Mouse (Mus musculus) hindbrain, embryonic 15.5 days (tissue): ENCODE results near the gene Slc4a3. TPM values are rescaled to one million over a fixed set of nuclear protein-coding genes. Genes with fewer than 3 reads are reported as not detected.

Experiments used
- ATAC-seq: fragments of 200-750 bp; cut with Nextera tagmentation; 2 replicates; pipeline ENCODE4 v1.8.0; 2017; ENCODE audit warnings: low read depth, moderate number of reproducible peaks, moderate TSS enrichment; ENCODE audit not compliant: low FRiP score
- H3K27ac ChIP-seq: fragments of 300-500 bp; sonication (generic); replicated peaks from 2 replicates; pipeline ENCODE4 v1.5.1; 2015; ENCODE audit warnings: mild to moderate bottlenecking, inconsistent platforms
- H3K27me3 ChIP-seq: fragments of 300-500 bp; sonication (generic); 2 replicates; pipeline ENCODE4 v1.6.1; 2015; ENCODE audit warnings: control low read depth, inconsistent platforms
- H3K36me3 ChIP-seq: fragments of 300-500 bp; sonication (generic); 2 replicates; pipeline ENCODE4 v1.6.1; 2015; ENCODE audit warnings: control low read depth, inconsistent platforms
- H3K4me1 ChIP-seq: fragments of 300-500 bp; sonication (generic); replicated peaks from 2 replicates; pipeline ENCODE4 v1.6.1; 2015; ENCODE audit warnings: control low read depth, inconsistent platforms
- H3K4me2 ChIP-seq: fragments of 300-500 bp; sonication (generic); 2 replicates; pipeline ENCODE4 v1.6.1; 2015; ENCODE audit warnings: moderate library complexity, mild to moderate bottlenecking, inconsistent platforms
- H3K4me3 ChIP-seq: fragments of 300-500 bp; sonication (generic); 2 replicates; pipeline ENCODE4 v1.5.1; 2015; ENCODE audit warnings: mild to moderate bottlenecking, inconsistent platforms
- H3K9ac ChIP-seq: fragments of 300-500 bp; sonication (generic); 2 replicates; pipeline ENCODE4 v1.6.1; 2015; ENCODE audit warnings: inconsistent platforms
- H3K9me3 ChIP-seq: fragments of 300-500 bp; sonication (generic); 2 replicates; pipeline ENCODE4 v1.6.1; 2016; ENCODE audit warnings: control low read depth, inconsistent platforms
- WGBS: fragments of 180-500 bp; shearing (Covaris S2); methylation state at CpG from one replicate; pipeline ENCODE4 v1.1.7; 2015; 5-methylcytosine and 5-hydroxymethylcytosine counted together
- polyA plus RNA-seq: library from polyadenylated mRNA; unstranded; fragments of >200 nt; fragmentation: Nextera tagmentation; extraction: Ambion mirVana; gene quantifications from 2 replicates; pipeline ENCODE4 v1.2.1, GENCODE M21; 2015

The Slc4a3 gene
- polyA plus RNA-seq, 1 experiment from 2014 or later, result 77.2 TPM

GRCm38 (mm10) chr1:75593956-75594355 lies 47.9 kb downstream of the Slc4a3 start:
- ATAC-seq, result no peak
- no peak overlapping the region for H3K9ac ChIP-seq
- H3K27me3 ChIP-seq, result no peaks in the 10 kb centered on the region
- 0 out of 2 replicates have a peak overlapping the region, but pooled peaks have one; percentile 3 for H3K27ac ChIP-seq
- H3K4me2 ChIP-seq, result no peak overlapping the region
- no peaks in the 10 kb centered on the region for H3K9me3 ChIP-seq
- 94% methylated on average over 7 of the region's 7 CpGs for WGBS
- no peaks in the 10 kb centered on the region for H3K36me3 ChIP-seq
- H3K4me3 ChIP-seq, result no peak overlapping the region
- peaks cover 14% of the 10 kb centered on the region for H3K4me1 ChIP-seq

- Histone ChIP-seq H3K36me3 (no peaks in the 10 kb centered on the region), H3K27me3 (peaks cover 2% of the 10 kb centered on the region; the same call in 1 of the 2 replicates), H3K4me3 (no peak overlapping the region), H3K4me2 (no peak overlapping the region), H3K4me1 (peaks cover 8% of the 10 kb centered on the region; the same call in 1 of the 2 replicates), H3K9me3 (no peaks in the 10 kb centered on the region), H3K9ac (no peak overlapping the region), H3K27ac (0 out of 2 replicates have a peak overlapping the region, but pooled peaks have one; percentile 3)
- no peak for ATAC-seq
- WGBS, result 44% methylated on average over 9 of the region's 9 CpGs
Measured at GRCm38 (mm10) chr1:75594836-75595235, 48.8 kb downstream of the Slc4a3 start.

GRCm38 (mm10) chr1:75595930-75596329 lies 49.9 kb downstream of the Slc4a3 start:
- H3K27ac ChIP-seq, result no peak overlapping the region
- H3K9ac ChIP-seq, result no peak overlapping the region
- H3K4me2 ChIP-seq, result no peak overlapping the region
- H3K27me3 ChIP-seq, result peaks cover 8% of the 10 kb centered on the region; the same call in 1 of the 2 replicates
- no peaks in the 10 kb centered on the region for H3K36me3 ChIP-seq
- 72% methylated on average over 3 of the region's 3 CpGs for WGBS
- ATAC-seq, result no peak
- H3K4me1 ChIP-seq, result peaks cover 8% of the 10 kb centered on the region; the same call in 1 of the 2 replicates
- H3K4me3 ChIP-seq, result no peak overlapping the region
- H3K9me3 ChIP-seq, result no peaks in the 10 kb centered on the region

- Histone ChIP-seq H3K4me1 (peaks cover 11% of the 10 kb centered on the region; the same call in 1 of the 2 replicates), H3K4me2 (no peak overlapping the region), H3K9ac (no peak overlapping the region), H3K27ac (no peak overlapping the region), H3K4me3 (no peak overlapping the region), H3K36me3 (no peaks in the 10 kb centered on the region), H3K27me3 (peaks cover 12% of the 10 kb centered on the region), H3K9me3 (no peaks in the 10 kb centered on the region)
- no peak for ATAC-seq
- 90% methylated on average over 2 of the region's 2 CpGs for WGBS
Measured at GRCm38 (mm10) chr1:75596906-75597305, 50.8 kb downstream of the Slc4a3 start.

- Histone ChIP-seq H3K9me3 (no peaks in the 10 kb centered on the region), H3K4me3 (no peak overlapping the region), H3K4me2 (no peak overlapping the region), H3K4me1 (peaks cover 11% of the 10 kb centered on the region; the same call in 1 of the 2 replicates), H3K9ac (no peak overlapping the region), H3K36me3 (no peaks in the 10 kb centered on the region), H3K27ac (no peak overlapping the region), H3K27me3 (peaks cover 12% of the 10 kb centered on the region)
- no peak for ATAC-seq
Measured at GRCm38 (mm10) chr1:75597622-75598021, 51.6 kb downstream of the Slc4a3 start.

- H3K27ac ChIP-seq, result no peak overlapping the region
- ATAC-seq, result no peak
- peaks cover 12% of the 10 kb centered on the region for H3K27me3 ChIP-seq
- H3K9ac ChIP-seq, result no peak overlapping the region
- 5% methylated on average over 12 of the region's 12 CpGs for WGBS
- H3K4me3 ChIP-seq, result no peak overlapping the region
- 0 out of 2 replicates have a peak, but pooled peaks cover 3% of the 10 kb centered on the region for H3K4me1 ChIP-seq
- no peak overlapping the region for H3K4me2 ChIP-seq
- no peaks in the 10 kb centered on the region for H3K9me3 ChIP-seq
- no peaks in the 10 kb centered on the region for H3K36me3 ChIP-seq
Measured at GRCm38 (mm10) chr1:75601738-75602137, 55.7 kb downstream of the Slc4a3 start.

GRCm38 (mm10) chr1:75603584-75603983 lies 57.5 kb downstream of the Slc4a3 start:
- 0 out of 2 replicates have a peak, but pooled peaks cover 3% of the 10 kb centered on the region for H3K4me1 ChIP-seq
- WGBS, result 82% methylated on average over 7 of the region's 7 CpGs
- H3K27me3 ChIP-seq, result peaks cover 12% of the 10 kb centered on the region

GRCm38 (mm10) chr1:75608225-75608624 lies 62.2 kb downstream of the Slc4a3 start:
- Histone ChIP-seq H3K4me2 (no peak overlapping the region), H3K27me3 (no peaks in the 10 kb centered on the region), H3K9ac (no peak overlapping the region), H3K27ac (peak overlapping the region; percentile 7; the same call in 1 of the 2 replicates), H3K9me3 (no peaks in the 10 kb centered on the region), H3K36me3 (no peaks in the 10 kb centered on the region), H3K4me3 (no peak overlapping the region), H3K4me1 (peaks cover 7% of the 10 kb centered on the region; the same call in 1 of the 2 replicates)
- 90% methylated on average over 7 of the region's 7 CpGs for WGBS
- ATAC-seq, result no peak

More at GRCm38 (mm10) chr1:75603584-75603983, 57.5 kb downstream of the Slc4a3 start:
- ATAC-seq, result peak; percentile 62; the same call in 1 of the 2 replicates
- H3K9ac ChIP-seq, result no peak overlapping the region
- H3K4me3 ChIP-seq, result no peak overlapping the region
- no peak overlapping the region for H3K4me2 ChIP-seq
- H3K9me3 ChIP-seq, result no peaks in the 10 kb centered on the region
- peak overlapping the region; percentile 2; the same call in 1 of the 2 replicates for H3K27ac ChIP-seq
- H3K36me3 ChIP-seq, result no peaks in the 10 kb centered on the region

- Histone ChIP-seq H3K9me3 (no peaks in the 10 kb centered on the region), H3K4me3 (no peak overlapping the region), H3K36me3 (no peaks in the 10 kb centered on the region), H3K4me2 (no peak overlapping the region; the same call in 1 of the 2 replicates), H3K4me1 (peaks cover 7% of the 10 kb centered on the region; the same call in 1 of the 2 replicates), H3K27ac (peak overlapping the region; percentile 7; the same call in 1 of the 2 replicates), H3K27me3 (no peaks in the 10 kb centered on the region), H3K9ac (no peak overlapping the region)
- 66% methylated on average over 11 of the region's 11 CpGs for WGBS
- ATAC-seq, result 0 out of 2 replicates have a peak, but pooled peaks have one; percentile 38
Measured at GRCm38 (mm10) chr1:75608625-75609263, 62.7 kb downstream of the Slc4a3 start.

- no peak for ATAC-seq
- H3K4me2 ChIP-seq, result no peak overlapping the region
Measured at GRCm38 (mm10) chr1:75609264-75609662, 63.2 kb downstream of the Slc4a3 start.

GRCm38 (mm10) chr1:75610553-75610952 lies 64.5 kb downstream of the Slc4a3 start:
- Histone ChIP-seq H3K9me3 (no peaks in the 10 kb centered on the region), H3K4me2 (no peak overlapping the region), H3K4me1 (peaks cover 7% of the 10 kb centered on the region; the same call in 1 of the 2 replicates), H3K4me3 (no peak overlapping the region), H3K27me3 (no peaks in the 10 kb centered on the region), H3K27ac (peak overlapping the region; percentile 30; the same call in 1 of the 2 replicates), H3K9ac (no peak overlapping the region), H3K36me3 (no peaks in the 10 kb centered on the region)
- ATAC-seq, result no peak
- 30% methylated on average over 8 of the region's 8 CpGs for WGBS

More at GRCm38 (mm10) chr1:75609264-75609662, 63.2 kb downstream of the Slc4a3 start:
- Histone ChIP-seq H3K4me1 (peaks cover 7% of the 10 kb centered on the region; the same call in 1 of the 2 replicates), H3K27me3 (no peaks in the 10 kb centered on the region), H3K4me3 (no peak overlapping the region), H3K9me3 (no peaks in the 10 kb centered on the region), H3K27ac (no peak overlapping the region), H3K9ac (no peak overlapping the region), H3K36me3 (no peaks in the 10 kb centered on the region)
- 73% methylated on average over 9 of the region's 9 CpGs for WGBS
